Mouse (Mus musculus) v-Abl transformed pro-B cells (cell line): ENCODE measurements around the gene Gna12.

ENCODE experiments used
- in situ Hi-C, 2 experiments: fragments of 400-800 bp; cut with MboI; formaldehyde crosslinking; loops; one replicate each; pipeline ENCODE4 v1.15.1; 2025; ENCODE audit not compliant: unreplicated experiment in 2 of 2

Gna12 gene

GRCm38 (mm10) chr5:140771612-140772011 lies 58.6 kb downstream of the Gna12 start:
- in situ Hi-C loops, result no loop called here

GRCm38 (mm10) chr5:140768333-140768732 lies 61.9 kb downstream of the Gna12 start:
- in situ Hi-C loops, result no loop called here

GRCm38 (mm10) chr5:140767704-140768141 lies 62.5 kb downstream of the Gna12 start:
- in situ Hi-C loops, result no loop called here

GRCm38 (mm10) chr5:140766566-140766965 lies 63.7 kb downstream of the Gna12 start:
- in situ Hi-C loops, result no loop called here

- in situ Hi-C loops, result no loop called here
Measured at GRCm38 (mm10) chr5:140764921-140765613, 65.2 kb downstream of the Gna12 start.

GRCm38 (mm10) chr5:140762540-140762939 lies 67.7 kb downstream of the Gna12 start:
- in situ Hi-C loops, result no loop called here

GRCm38 (mm10) chr5:140758864-140759263 lies 71.4 kb downstream of the Gna12 start:
- in situ Hi-C loops, result loop anchor here (5.0 to 10.0 kb wide), 4 partner anchors 33 to 1646 kb away; partner anchors contain the start of gene Foxk1 (in 1 of the 2)

GRCm38 (mm10) chr5:140753223-140753622 lies 77.0 kb downstream of the Gna12 start:
- in situ Hi-C loops, result loop anchor here (10.0 kb wide), 3 partner anchors 52 to 1652 kb away; partner anchors contain the start of gene Foxk1 (in 1 of the 2)

GRCm38 (mm10) chr5:140752639-140753038 lies 77.6 kb downstream of the Gna12 start:
- in situ Hi-C loops, result loop anchor here (10.0 kb wide), 3 partner anchors 52 to 1652 kb away; partner anchors contain the start of gene Foxk1 (in 1 of the 2)

- in situ Hi-C loops, result loop anchor here (10.0 kb wide), 3 partner anchors 53 to 1653 kb away; partner anchors contain the start of gene Foxk1 (in 1 of the 2)
Measured at GRCm38 (mm10) chr5:140752041-140752440, 78.2 kb downstream of the Gna12 start.

GRCm38 (mm10) chr5:140750925-140751324 lies 79.3 kb downstream of the Gna12 start:
- in situ Hi-C loops, result loop anchor here (10.0 kb wide), 3 partner anchors 54 to 1654 kb away; partner anchors contain the start of gene Foxk1 (in 1 of the 2)

GRCm38 (mm10) chr5:140749062-140749875 lies 81.0 kb downstream of the Gna12 start:
- in situ Hi-C loops, result loop anchor here (5.0 to 10.0 kb wide), 6 partner anchors 78 to 1576 kb away; partner anchors contain the start of gene Gna12 (in 1 of the 2)

- in situ Hi-C loops, result loop anchor here (5.0 to 10.0 kb wide), 6 partner anchors 79 to 1576 kb away; partner anchors contain the start of gene Gna12 (in 1 of the 2)
Measured at GRCm38 (mm10) chr5:140748425-140748824, 81.8 kb downstream of the Gna12 start.

- in situ Hi-C loops, result loop anchor here (5.0 to 10.0 kb wide), 2 partner anchors 201 to 1581 kb away; no protein-coding TSS in a partner anchor
Measured at GRCm38 (mm10) chr5:140743706-140744131, 86.5 kb downstream of the Gna12 start.

- in situ Hi-C loops, result loop anchor here (5.0 to 10.0 kb wide), 2 partner anchors 200 to 1583 kb away; no protein-coding TSS in a partner anchor
Measured at GRCm38 (mm10) chr5:140741877-140742276, 88.4 kb downstream of the Gna12 start.

- in situ Hi-C loops, result loop anchor here (5.0 to 10.0 kb wide), 2 partner anchors 199 to 1584 kb away; no protein-coding TSS in a partner anchor
Measured at GRCm38 (mm10) chr5:140741040-140741439, 89.2 kb downstream of the Gna12 start.

- in situ Hi-C loops, result loop anchor here (5.0 to 10.0 kb wide), 2 partner anchors 198 to 1585 kb away; no protein-coding TSS in a partner anchor
Measured at GRCm38 (mm10) chr5:140739813-140740212, 90.4 kb downstream of the Gna12 start.

GRCm38 (mm10) chr5:140736166-140736565 lies 94.1 kb downstream of the Gna12 start:
- in situ Hi-C loops, result no loop called here

GRCm38 (mm10) chr5:140735297-140735696 lies 94.9 kb downstream of the Gna12 start:
- in situ Hi-C loops, result no loop called here

- in situ Hi-C loops, result no loop called here
Measured at GRCm38 (mm10) chr5:140733336-140733735, 96.9 kb downstream of the Gna12 start.
